Mouse (Mus musculus) kidney, postnatal 4 days (tissue): Measurements from ENCODE around the gene Galm.
"Not testable (repeated sequence)": the region's sequence is repeated elsewhere in the genome, so short reads cannot be mapped to it uniquely, and the experiment has no call there.

ENCODE experiments used
- DNase-seq, 2 experiments: peaks; one replicate each; pipeline ENCODE4 v3.0.0; 2021; ENCODE audit warnings: mixed read lengths in 2 of 2

The Galm gene

DNA sequence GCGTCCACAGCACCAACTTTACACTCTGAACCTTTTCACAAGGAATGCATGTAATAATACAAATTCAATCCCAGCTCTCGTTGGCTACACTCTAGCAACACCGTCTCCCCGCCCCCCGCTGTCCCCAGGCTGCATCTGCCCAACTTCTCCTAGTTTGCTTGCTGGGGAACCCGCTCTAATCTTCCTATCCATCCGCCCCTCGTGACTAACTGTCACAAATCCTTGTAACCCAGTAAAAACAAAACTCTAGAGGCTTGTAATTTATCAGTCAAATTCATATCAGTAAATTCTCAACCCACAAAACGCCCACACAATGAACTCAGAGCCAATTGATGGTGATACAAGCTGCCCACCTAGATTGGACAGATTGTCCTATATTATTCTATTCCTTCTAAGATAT is 93.9 kb downstream of the Galm start:
- DNase-seq, result no peak

DNA sequence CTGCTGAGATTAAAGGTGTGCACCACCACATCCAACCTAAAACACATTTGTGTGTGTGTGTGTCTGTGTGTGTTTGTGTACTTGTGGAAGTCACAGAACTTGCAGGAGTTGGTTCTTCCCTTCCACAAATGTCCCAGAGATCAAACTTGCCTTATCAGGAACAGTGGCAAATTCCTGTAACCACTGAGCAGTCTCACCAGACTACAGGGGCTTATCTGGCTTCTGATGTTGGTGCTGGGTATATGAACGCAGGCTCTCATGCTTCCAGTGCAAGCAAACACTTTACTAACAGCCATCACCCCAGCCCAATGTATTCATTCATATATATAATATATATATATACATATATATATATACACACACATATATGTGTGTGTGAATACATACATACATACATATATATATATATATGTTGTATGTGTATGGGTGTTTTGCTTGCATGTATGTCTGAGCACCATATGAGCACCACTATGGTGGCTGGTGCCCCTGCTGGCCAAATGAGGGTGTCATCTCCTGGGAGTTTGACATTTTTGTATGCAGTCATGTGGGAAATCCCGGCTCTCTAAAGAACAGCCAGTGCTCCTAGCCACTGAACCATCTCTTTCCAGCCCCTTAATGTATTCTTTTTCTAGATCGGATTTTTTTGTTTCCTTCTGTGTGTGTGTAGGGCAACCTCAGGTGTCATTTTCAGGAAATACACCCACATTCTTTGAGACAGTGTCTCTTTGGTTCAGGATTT is 94.8 kb downstream of the Galm start:
- peak; percentile 42 to 49 for DNase-seq

GRCm38 (mm10) chr17:80223829-80224228 is 96.6 kb downstream of the Galm start:
- DNase-seq, result peak in 1 of 2 experiments; percentile 10

GRCm38 (mm10) chr17:80224326-80225116 is 97.2 kb downstream of the Galm start, which contains the start of gene Gemin6:
Gene Gemin6, plus strand, starts transcription at chr17:80224441.
- peak; percentile 85 to 91 for DNase-seq

- not testable (repeated sequence) for DNase-seq
These were observed 97.9 kb downstream of the Galm start for GRCm38 (mm10) chr17:80225142-80225541.

GRCm38 (mm10) chr17:80229396-80229795 is 102.1 kb downstream of the Galm start:
- no peak for DNase-seq

- no peak for DNase-seq
These were observed 106.6 kb downstream of the Galm start for GRCm38 (mm10) chr17:80233844-80234243.

DNA sequence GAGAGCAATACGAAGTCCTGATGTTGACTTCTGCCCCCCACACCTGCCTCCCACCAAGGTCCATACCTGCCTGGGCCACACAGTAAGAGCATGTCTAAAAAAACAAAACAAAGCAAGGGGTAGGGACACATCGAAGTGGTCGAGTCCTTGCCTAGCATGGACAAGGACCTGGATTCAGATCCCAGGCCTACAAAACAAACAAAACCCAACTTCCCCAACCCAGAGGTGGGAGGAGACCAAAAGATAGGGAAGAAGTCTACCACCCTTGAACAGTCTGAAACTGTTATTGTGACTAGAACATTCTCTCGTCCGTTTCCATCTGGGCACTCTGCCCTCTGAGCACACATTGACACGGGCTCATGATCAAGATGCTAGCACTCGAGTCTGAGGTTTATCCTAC is 107.1 kb downstream of the Galm start:
- DNase-seq, result no peak
